Mouse (Mus musculus): ENCODE data around the gene Bsnd.

DNA sequence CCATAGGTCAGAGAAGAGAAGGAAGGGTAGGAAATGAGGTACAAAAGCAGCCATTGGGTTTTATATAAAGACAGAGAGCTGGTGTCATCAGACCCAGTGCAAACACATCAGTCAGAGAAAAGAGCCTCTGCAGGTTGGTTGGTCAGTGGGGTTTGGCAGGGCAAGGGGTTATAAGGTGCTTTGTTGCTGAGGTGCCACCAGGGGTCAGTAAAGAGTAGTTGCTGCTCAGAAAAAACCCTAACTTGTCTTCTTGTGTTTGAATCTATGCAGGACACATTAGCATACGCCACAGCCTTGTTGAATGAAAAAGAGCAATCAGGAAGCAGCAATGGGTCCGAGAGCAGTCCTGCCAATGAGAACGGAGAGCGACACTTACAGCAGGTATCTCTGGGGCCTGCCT lies 55.6 kb downstream of the Bsnd start:
- TF ChIP-seq MAX (IDR thresholded peaks at IDR 0.05; ENCODE audit: low read length) (no peak), UBTF (IDR thresholded peaks at IDR 0.05; ENCODE audit: low read depth, low read length) (no peak), SMC3 (IDR thresholded peaks at IDR 0.05; ENCODE audit: low read depth, low read length) (peak; percentile 47), POLR2AphosphoS2 (IDR thresholded peaks at IDR 0.05; ENCODE audit: low read depth, low read length) (no peak), CHD2 (IDR thresholded peaks at IDR 0.05; ENCODE audit: low read length) (no peak), ETS1 (conservative IDR thresholded peaks at IDR 0.05; ENCODE audit: low read depth, low read length) (no peak), CTCF (conservative IDR thresholded peaks at IDR 0.05 in 1 of 2, IDR thresholded peaks at IDR 0.05 in 1 of 2; ENCODE audit: low read depth in 2 of 2, low read length in 2 of 2) (peak; percentile 75 to 91), NELFE (IDR thresholded peaks at IDR 0.05; ENCODE audit: low read depth, low read length) (no peak)

Measured in CH12.LX (cell line).